Comparison of ENCODE assay signal across 9 mouse cellular contexts in genomic region chr11:106818341-106818740, GRCm38 (mm10). TPM values are rescaled to one million over a fixed set of nuclear protein-coding genes. Genes with fewer than 3 reads are reported as not detected.
DNase-seq lines count a peak whose midpoint lies in the region; ATAC-seq lines count a peak whose summit lies in the region.
"Had no signal": no experiment of that assay in that cellular context is flagged by ENCODE, and none has a peak within 500 bp of the region (broad histone marks: within the 10 kb centered on the region; RNA-seq: fewer than 3 reads in every experiment).

No protein-coding gene starts in this region.

- H3K9me3 ChIP-seq in kidney, embryonic 14.5 days (ENCODE audit: control insufficient read depth, low read length) = no peaks in the 10 kb centered on the region

- peak; percentile 24 for DNase-seq in adrenal gland, postnatal 10 days
- DNase-seq in adrenal gland, postnatal 4 days (ENCODE audit: low spot score in 2 of 2) = no peak
- peak; percentile 33 for DNase-seq in kidney, adult 11 months
- peak; percentile 35 for DNase-seq in Muller cell, postnatal 12 days (ENCODE audit: inconsistent ontology term)
- DNase-seq in kidney, adult 9 months = peak; percentile 59
- DNase-seq in embryo, embryonic 9.5 days (ENCODE audit: extremely low spot score) = no peak
- DNase-seq: lung, postnatal 14 days had no signal

- no peak overlapping the region for H3K9ac ChIP-seq in kidney, embryonic 14.5 days (ENCODE audit: low read depth, low read length)

- H3K4me2 ChIP-seq in kidney, embryonic 14.5 days (replicated peaks; ENCODE audit: low read depth, low read length) = no peak overlapping the region

- ATAC-seq in kidney, embryonic 14.5 days (ENCODE audit: low FRiP score, low TSS enrichment) = no peak
- ATAC-seq in megakaryocyte progenitor cell, adult 5-6 weeks (replicated peaks; ENCODE audit: poor library complexity) = no peak

- H3K4me3 ChIP-seq in kidney, embryonic 14.5 days (ENCODE audit: low read length) = no peak overlapping the region

- WGBS in kidney, embryonic 14.5 days = 77% methylated on average over 9 of the region's 9 CpGs

- H3K36me3 ChIP-seq in kidney, embryonic 14.5 days (ENCODE audit: control insufficient read depth, insufficient read depth, low read length) = peaks cover 86% of the 10 kb centered on the region

- H3K27me3 ChIP-seq in kidney, embryonic 14.5 days (ENCODE audit: control insufficient read depth, insufficient read depth, low read length) = no peaks in the 10 kb centered on the region

- no peak overlapping the region for H3K27ac ChIP-seq in kidney, embryonic 14.5 days (ENCODE audit: low read depth, low read length)

- H3K4me1 ChIP-seq in kidney, embryonic 14.5 days (ENCODE audit: control insufficient read depth, insufficient read depth, low read length) = 0 out of 2 replicates have a peak, but pooled peaks cover 2% of the 10 kb centered on the region

RNA-seq across cellular contexts. Expression of gene Cep95, which starts 29.3 kb away (rescaled TPM):
- 10 to 100 TPM in 1 of 2 experiments, 1 to 10 TPM in 1; 6.2 to 13.0 TPM for total RNA-seq in adrenal gland, postnatal 10 days (2021)
- total RNA-seq in adrenal gland, postnatal 4 days (2021) = 10 to 100 TPM; 16.1 to 18.1 TPM
- 18.8 and 21.3 TPM in 2 replicates for polyA plus RNA-seq in kidney, embryonic 14.5 days (2014; fragmentation: Nextera tagmentation; extraction: Ambion mirVana)
- total RNA-seq in megakaryocyte progenitor cell, adult 5-6 weeks (2015) = 16.9 and 22.0 TPM in 2 replicates
- 15.6 and 21.3 TPM in 2 replicates for total RNA-seq in megakaryocyte progenitor cell, adult 5-6 weeks (2017)

RNA-seq across cellular contexts. Expression of gene Ddx5, which starts 29.4 kb away (rescaled TPM):
- total RNA-seq in adrenal gland, postnatal 10 days (2021) = 100 to 1,000 TPM; 611 to 691 TPM
- total RNA-seq in adrenal gland, postnatal 4 days (2021) = 100 to 1,000 TPM; 889 to 991 TPM
- polyA plus RNA-seq in kidney, embryonic 14.5 days (2014; fragmentation: Nextera tagmentation; extraction: Ambion mirVana) = 369 and 392 TPM in 2 replicates
- total RNA-seq in megakaryocyte progenitor cell, adult 5-6 weeks (2015) = 850 and 903 TPM in 2 replicates
- 1,040 and 1,207 TPM in 2 replicates for total RNA-seq in megakaryocyte progenitor cell, adult 5-6 weeks (2017)

RNA-seq across cellular contexts. Expression of gene Polg2, which starts 39.0 kb away (rescaled TPM):
- total RNA-seq in adrenal gland, postnatal 10 days (2021) = 1 to 10 TPM; 6.5 to 8.5 TPM
- 10 to 100 TPM; 12.8 to 13.1 TPM for total RNA-seq in adrenal gland, postnatal 4 days (2021)
- polyA plus RNA-seq in kidney, embryonic 14.5 days (2014; fragmentation: Nextera tagmentation; extraction: Ambion mirVana) = 12.6 and 13.3 TPM in 2 replicates
- 12.4 and 13.3 TPM in 2 replicates for total RNA-seq in megakaryocyte progenitor cell, adult 5-6 weeks (2015)
- 7.2 and 13.5 TPM in 2 replicates for total RNA-seq in megakaryocyte progenitor cell, adult 5-6 weeks (2017)

Comparison
In these comparisons a context has a peak if more than half of its experiments do, and no peak if none do; other contexts are left out.
1. DNase-seq: peak in adrenal gland, postnatal 10 days (single experiment), kidney, adult 11 months (single experiment), Muller cell, postnatal 12 days (single experiment) and kidney, adult 9 months (single experiment); none in adrenal gland, postnatal 4 days (0 of 2) and embryo, embryonic 9.5 days (single experiment).